Mouse (Mus musculus) bone marrow macrophage, adult 2 months (primary cell): ENCODE data around the gene Myo6. TPM values are rescaled to one million over a fixed set of nuclear protein-coding genes. Genes with fewer than 3 reads are reported as not detected.

Experiments
- H3K27ac ChIP-seq: 2 replicates; pipeline ENCODE4 v1.5.1; 2012; ENCODE audit warnings: low read depth, low read length; ENCODE audit not compliant: insufficient read depth
- H3K4me1 ChIP-seq: 2 replicates; pipeline ENCODE4 v1.6.1; 2012; ENCODE audit warnings: low read length; ENCODE audit not compliant: control insufficient read depth, insufficient read depth
- H3K4me3 ChIP-seq: 2 replicates; pipeline ENCODE4 v1.5.1; 2012; ENCODE audit warnings: mild to moderate bottlenecking, low read length, moderate library complexity; ENCODE audit not compliant: insufficient read depth
- CTCF ChIP-seq: IDR thresholded peaks from 2 replicates; pipeline ENCODE4 v1.5.1; 2012; ENCODE audit warnings: low read depth, mild to moderate bottlenecking, low read length, moderate library complexity
- POLR2A ChIP-seq: IDR thresholded peaks from 2 replicates; pipeline ENCODE4 v1.6.1; 2012; ENCODE audit warnings: mild to moderate bottlenecking, low read depth, low read length, borderline replicate concordance
- polyA plus RNA-seq: library from polyadenylated mRNA; stranded (reverse); fragments of >200 nt; gene quantifications from 2 replicates; pipeline ENCODE4 v1.2.4, GENCODE M21; 2012; ENCODE audit not compliant: missing spikeins, insufficient read depth, insufficient read length

The Myo6 gene
- polyA plus RNA-seq: 2.5 TPM in 2 replicates

- Histone ChIP-seq H3K4me3 (peak within 1 kb of the TSS; percentile 88), H3K4me1 (peaks cover 11% of the 10 kb centered on the region), H3K27ac (no peak within 1 kb of the TSS)
- TF ChIP-seq CTCF: no peak
- TF ChIP-seq POLR2A: no peak
These were observed at the start of gene Myo6 for GRCm38 (mm10) chr9:80164611-80165474. Gene Myo6 (plus strand): TSS chr9:80165031.

DNA sequence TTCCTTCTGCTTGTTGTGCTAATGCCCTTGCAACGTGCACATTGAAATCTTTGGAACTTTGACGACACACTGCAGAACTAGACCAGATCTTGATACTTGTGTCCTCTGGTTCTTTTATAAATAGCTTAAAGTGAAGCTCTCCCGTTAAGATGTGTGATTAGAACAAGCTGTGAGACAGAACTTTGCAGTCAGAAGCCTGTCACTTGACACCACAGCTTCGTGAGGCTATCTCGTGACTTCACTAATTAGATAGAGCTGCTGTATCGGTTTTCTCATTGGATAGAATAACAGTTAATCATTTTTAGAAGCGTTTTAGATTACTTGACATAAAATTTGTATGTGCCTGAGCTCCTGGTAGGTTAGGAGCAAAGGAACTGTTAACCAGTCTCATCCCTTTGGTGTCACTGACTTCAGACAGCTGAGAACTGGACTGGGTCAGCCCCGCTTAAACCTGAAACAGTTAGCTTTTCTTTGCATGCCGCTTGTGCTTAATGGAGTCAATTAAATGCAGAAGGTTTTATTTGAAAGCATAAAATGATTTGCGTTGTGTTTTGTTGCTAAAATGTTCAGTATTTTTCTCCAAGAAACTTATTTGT, 18.7 kb upstream of the Myo6 start:
- TF ChIP-seq CTCF (no peak), POLR2A (no peak)
- Histone ChIP-seq H3K27ac (no peak overlapping the region), H3K4me3 (no peak overlapping the region)

DNA sequence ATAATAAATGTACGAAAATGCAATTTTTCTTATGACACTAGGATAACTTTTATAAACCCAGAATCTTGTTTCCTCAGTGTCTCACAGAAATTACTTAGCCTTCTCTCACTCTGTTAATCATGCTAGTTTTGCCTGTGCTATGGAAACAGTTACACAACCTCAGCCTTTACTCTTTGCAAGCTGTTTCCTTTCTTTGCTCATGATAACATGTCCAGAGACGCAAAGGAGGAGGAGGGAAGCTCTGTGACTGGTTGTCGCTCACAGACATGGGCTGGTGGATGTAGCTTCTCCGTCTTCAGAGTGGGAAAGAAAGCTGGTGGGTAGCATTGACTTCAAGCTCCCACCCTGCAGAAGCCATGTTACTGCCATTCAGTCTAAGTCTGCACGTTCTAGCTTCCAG, 15.2 kb upstream of the Myo6 start:
- H3K27ac ChIP-seq: no peak overlapping the region
- H3K4me3 ChIP-seq: no peak overlapping the region
- TF ChIP-seq POLR2A (no peak), CTCF (no peak)
- no peaks in the 10 kb centered on the region for H3K4me1 ChIP-seq

More for the DNA sequence above, 18.7 kb upstream of the Myo6 start:
- H3K4me1 ChIP-seq: no peaks in the 10 kb centered on the region

DNA sequence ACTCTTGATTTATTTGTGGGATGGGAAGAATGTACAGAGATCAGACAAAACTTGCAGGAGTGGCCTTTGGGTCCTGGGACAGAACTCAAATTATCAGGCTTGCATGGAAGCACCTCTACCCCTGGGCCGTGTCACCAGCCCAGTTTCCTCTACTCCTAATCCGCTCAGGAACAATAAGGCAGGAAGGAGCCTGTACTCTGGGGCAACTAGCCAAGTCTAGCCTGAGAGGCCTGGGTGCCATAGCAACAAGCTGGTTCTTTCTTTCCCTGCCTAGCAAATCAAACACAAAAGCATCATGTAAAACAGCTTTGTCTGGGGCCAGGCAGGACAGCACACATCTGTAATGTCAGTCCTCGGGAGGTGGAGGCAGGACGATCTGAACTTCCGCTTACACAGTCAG, 9.6 kb upstream of the Myo6 start:
- Histone ChIP-seq H3K4me1 (no peaks in the 10 kb centered on the region), H3K4me3 (no peak overlapping the region), H3K27ac (no peak overlapping the region)
- TF ChIP-seq CTCF (no peak), POLR2A (no peak)

DNA sequence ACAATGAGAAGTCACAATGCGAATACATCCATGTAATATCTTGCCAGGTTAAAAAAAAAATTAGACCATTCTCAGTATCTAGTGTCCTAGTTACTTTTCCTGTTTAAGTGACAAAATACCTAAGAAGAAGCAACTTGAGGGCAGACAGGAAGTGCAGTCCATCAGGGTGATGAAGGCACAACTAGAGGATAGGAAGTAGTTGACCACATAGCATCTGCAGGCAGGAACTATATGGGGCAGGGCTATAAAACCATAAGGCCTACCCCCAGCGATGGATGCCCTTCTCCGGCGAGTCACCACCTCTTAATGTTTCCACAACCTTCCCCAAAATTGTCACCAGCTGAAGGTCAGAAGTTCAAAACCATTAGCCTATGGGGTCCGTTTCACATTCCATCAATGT, 8.1 kb upstream of the Myo6 start:
- Histone ChIP-seq H3K27ac (no peak overlapping the region), H3K4me1 (no peaks in the 10 kb centered on the region), H3K4me3 (no peak overlapping the region)
- no peak for TF ChIP-seq CTCF
- no peak for TF ChIP-seq POLR2A

DNA sequence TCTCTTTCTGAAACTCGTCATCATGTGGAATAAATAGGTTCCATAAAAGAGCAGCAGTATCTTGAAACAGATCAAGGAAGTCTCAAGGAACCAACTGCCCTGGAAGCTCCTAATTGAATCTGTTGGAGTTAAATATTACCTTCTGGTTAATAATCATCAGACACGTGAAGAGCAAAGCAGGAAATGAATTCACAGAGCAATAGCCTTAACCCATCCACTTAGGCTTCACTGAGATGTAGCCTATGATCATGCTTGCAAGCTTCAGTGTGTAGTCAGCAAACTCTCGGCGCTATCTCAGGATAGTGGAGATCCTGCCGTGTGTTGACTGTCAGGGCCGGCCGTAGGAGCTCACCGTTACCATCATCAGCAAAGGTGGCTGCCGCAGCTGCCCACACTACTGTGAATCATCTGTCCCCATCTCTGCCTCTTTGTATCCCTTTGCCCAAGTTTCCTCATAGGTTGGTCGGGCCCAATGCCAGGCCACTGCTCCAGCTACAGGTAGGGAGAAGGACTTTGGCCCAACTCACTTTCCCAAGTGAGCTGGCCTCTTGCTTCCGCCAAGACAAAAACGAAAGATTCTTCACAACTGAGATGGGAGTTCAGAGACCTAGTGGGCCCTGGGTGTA, 6.9 kb upstream of the Myo6 start:
- H3K4me3 ChIP-seq: no peak overlapping the region
- peaks cover under 1% of the 10 kb centered on the region for H3K4me1 ChIP-seq
- no peak overlapping the region for H3K27ac ChIP-seq
- TF ChIP-seq POLR2A: no peak

- TF ChIP-seq CTCF (no peak), POLR2A (no peak)
- Histone ChIP-seq H3K4me1 (peaks cover 7% of the 10 kb centered on the region), H3K4me3 (no peak overlapping the region), H3K27ac (no peak overlapping the region)
These were observed 5.9 kb upstream of the Myo6 start for GRCm38 (mm10) chr9:80158937-80159336.

DNA sequence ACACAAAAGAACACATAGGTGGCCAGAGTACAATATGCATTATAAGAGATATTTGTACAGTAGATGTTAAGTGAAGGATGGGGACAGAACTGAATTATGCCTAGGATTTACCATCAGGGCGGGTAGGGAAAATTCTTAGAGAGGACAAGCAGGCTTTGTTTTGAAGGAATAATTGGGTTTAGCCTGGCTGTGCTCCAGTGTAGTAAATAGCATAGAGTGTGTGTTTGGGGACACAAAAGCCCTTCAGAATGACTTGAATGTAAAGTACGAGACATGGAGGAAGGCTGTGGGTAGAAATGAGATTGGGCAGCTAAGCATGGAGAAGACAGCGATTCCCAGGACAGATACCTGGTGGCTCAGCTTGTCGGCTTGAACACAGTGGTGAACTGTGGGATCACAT, 3.4 kb upstream of the Myo6 start:
- Histone ChIP-seq H3K4me3 (no peak overlapping the region), H3K27ac (no peak overlapping the region), H3K4me1 (peaks cover 11% of the 10 kb centered on the region)
- TF ChIP-seq POLR2A (no peak), CTCF (no peak)

DNA sequence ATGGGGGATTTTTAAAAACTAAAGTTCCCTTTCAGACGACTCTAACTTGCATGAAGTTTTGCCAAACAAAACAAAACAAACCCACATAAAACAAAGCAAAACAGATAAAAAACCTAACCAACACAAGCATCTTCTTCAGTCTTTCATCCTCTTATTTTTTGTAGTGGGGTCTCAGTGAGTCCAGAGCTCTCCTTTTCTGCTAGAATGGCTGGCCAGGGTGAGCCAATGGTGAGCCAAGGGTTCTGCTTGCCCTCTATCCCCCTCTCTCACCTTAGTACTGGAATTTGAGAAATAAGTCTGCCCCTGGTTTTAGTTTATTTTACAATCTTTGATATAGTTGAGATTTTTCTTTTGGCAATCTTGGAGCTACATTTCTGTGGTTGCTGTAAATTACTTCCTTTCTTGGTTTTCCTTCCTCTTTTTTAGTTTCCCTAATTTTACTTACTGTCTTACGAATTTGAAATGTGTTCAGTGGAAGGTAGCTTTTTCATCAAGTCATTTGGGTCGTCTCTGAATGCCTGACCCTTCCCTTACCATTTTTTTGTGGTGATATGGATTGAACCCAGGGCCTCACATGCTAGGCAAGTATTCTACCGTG, 1.6 kb upstream of the Myo6 start:
- no peak overlapping the region for H3K4me3 ChIP-seq
- peaks cover 11% of the 10 kb centered on the region for H3K4me1 ChIP-seq
- H3K27ac ChIP-seq: no peak overlapping the region
- TF ChIP-seq CTCF: no peak
- TF ChIP-seq POLR2A: no peak

- H3K4me1 ChIP-seq: peaks cover 11% of the 10 kb centered on the region
- H3K4me3 ChIP-seq: peak overlapping the region; percentile 88
- TF ChIP-seq POLR2A (no peak), CTCF (no peak)
- no peak overlapping the region for H3K27ac ChIP-seq
These were observed 640 bp upstream of the Myo6 start for GRCm38 (mm10) chr9:80164191-80164590.
